Mouse (Mus musculus) spleen, adult 12 weeks (tissue): Measurements from ENCODE around the gene Cypt4.
"Not testable (repeated sequence)": the region's sequence is repeated elsewhere in the genome, so short reads cannot be mapped to it uniquely, and the experiment has no call there.

Experiments
- DNase-seq: peaks from one replicate; pipeline ENCODE4 v3.0.0; 2022; ENCODE audit warnings: low spot score

The Cypt4 gene

GRCm38 (mm10) chr9:24624896-24625295 is at the start of gene Cypt4:
Cypt4 (plus strand) TSS chr9:24625196.
- DNase-seq = no peak

GRCm38 (mm10) chr9:24637341-24637740 is 12.3 kb downstream of the Cypt4 start:
- not testable (repeated sequence) for DNase-seq
